Mouse (Mus musculus) WW6 (cell line): ENCODE results near the gene Cadm3.

Experiments used
- DNase-seq: peaks from one replicate; pipeline ENCODE4 v3.0.0-alpha.2; 2013; ENCODE audit warnings: low read depth, low spot score

The Cadm3 gene

DNA sequence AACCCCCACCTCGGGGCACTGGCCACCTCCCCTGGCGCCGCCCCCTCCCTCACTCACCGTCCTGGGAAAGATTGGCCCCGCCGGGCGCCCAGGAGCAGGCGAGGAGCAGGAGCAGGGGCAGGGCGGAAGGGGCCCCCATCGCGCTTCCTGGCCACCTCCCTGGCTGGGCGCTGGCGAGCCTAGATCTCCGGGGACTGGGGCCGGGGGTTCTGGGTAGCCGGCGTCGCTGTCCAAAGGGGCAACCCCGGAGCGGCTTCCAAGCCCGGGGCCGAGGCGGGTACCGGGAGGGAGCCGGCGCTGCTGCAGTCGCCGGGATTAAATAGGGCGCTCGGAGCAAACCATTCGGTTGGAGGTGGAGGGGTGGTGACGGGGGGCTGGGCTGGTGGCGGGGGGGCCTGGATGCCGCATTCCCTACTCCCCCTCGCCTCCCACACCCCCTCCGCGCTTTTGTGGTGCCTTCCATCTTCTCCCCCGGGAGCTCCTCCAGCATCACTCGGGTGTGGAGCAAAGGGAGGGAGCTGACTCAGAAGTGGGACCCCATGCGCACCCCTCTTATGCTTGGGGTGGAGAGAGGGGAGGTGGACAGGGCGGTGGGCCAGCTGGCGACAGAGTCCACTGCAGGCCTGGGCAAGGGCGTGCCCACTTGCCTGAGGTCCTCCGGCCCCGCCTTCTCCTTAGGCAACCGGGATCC lies at the start of gene Cadm3:
TSS of gene Cadm3 (minus strand) at position 340 of the 691 bp plus-strand sequence.
- no peak for DNase-seq

DNA sequence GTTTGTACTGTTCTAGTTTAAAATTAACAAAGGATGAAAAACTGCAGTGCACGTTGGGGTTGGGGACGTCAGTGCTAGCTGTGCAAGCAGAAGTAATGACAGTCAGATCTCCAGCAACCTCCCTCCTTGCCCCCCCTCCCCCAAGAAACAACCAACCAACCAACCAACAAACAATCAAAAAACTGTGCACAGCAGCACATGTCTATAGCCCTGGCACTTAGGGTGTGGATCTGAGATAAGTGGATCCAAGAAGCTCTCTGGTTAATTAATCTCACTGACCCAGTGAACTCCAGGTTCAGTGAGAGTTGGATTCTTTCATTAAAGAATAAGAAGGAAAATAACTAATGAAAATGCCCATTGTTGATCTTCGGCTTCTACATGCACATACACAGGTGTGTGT lies 47.1 kb upstream of the Cadm3 start:
- DNase-seq = no peak

DNA sequence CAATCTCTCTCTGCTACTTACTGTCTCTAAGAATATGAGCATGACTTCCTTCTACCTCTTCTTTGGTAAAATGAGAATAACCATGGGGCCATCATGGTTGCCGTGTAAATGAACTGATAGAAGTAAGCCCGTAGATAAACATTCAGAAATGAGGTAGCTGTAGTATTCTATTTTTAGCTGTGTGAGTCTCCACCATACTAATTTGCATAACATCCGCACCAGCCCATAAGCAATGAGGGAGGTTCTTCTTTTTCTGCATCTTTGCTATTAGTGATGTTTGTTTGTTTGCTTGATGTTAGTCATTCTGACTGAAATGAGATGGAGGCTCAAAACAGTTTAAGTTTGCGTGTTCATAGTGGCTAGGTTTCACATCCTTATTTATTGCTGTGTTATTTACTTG lies 44.4 kb upstream of the Cadm3 start:
- no peak for DNase-seq

DNA sequence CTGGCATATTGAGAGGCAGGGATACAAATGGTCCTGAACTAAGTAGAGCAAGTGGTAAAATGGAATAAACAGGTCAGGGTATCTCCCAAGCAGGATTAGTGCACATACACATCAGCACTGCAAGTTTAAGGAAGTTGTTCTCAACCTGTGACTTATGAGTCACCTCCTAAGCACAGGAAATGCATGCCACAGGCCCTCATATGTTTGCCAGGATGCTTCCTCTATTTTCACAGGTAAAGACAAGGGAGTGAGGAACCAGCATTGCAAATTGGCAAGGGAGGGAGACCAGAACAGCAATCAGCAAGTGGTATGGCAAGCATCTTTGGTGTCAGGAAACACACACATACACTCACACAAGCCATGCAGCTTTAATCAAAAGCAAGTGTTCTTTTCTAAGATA lies 41.6 kb upstream of the Cadm3 start:
- DNase-seq = no peak

DNA sequence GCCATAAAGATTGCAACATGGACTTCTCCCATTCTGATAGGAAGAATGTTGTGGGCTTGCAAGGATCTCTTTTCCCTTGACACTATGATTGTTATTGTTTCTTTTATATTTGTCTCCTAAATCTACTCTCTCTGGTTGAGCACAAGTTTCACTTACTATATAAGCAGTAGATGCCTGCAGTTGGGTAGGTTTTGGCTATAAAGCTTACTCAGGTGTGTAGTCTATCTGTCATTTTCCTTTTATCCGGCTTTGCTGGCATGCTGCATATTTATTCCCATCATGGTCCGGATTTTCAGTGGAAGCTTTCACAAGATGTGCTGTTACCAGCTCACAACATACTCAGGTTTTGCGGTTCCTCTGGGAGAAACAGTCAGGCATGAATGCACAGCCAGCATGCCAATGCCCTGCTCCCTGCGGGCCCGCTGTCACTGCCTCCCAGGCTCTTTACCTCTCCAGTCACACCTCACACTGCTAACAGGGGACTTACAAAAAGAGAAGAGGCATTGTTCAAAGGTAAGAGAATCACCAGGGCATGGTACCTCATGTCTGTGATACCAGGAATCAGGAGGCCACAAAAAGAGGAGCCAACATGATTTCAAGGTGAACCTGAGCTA lies 37.3 kb upstream of the Cadm3 start:
- DNase-seq = no peak

DNA sequence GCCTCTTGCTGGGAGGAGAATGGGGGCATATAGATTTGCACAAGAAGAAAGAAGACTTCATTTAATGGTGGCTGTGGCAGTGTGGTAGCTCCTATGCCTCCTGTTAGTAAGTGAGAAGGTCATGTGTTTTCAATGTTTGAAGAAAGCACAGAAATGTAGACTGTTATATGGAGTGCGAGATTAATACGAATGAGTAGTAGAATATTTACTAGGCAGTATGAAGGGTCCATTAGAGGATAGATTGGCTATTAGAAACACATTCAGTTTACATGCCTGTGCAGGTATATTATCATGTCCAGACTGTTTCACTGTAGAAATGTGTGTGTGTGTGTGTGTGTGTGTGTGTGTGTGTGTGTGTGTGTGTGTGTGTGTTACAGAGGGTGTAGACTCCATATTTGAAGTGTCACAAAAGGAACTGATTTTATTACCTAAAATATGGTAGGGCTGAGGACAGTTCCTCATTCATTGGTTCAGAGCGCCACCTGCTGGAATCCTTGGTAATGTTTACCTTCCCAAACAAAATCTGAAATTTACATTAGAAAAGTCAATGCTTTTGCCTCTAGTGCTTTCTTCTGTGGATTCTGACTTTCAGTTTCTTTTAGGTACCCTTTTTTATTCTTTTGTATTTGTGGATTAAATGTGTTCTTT lies 31.0 kb upstream of the Cadm3 start:
- DNase-seq = no peak

DNA sequence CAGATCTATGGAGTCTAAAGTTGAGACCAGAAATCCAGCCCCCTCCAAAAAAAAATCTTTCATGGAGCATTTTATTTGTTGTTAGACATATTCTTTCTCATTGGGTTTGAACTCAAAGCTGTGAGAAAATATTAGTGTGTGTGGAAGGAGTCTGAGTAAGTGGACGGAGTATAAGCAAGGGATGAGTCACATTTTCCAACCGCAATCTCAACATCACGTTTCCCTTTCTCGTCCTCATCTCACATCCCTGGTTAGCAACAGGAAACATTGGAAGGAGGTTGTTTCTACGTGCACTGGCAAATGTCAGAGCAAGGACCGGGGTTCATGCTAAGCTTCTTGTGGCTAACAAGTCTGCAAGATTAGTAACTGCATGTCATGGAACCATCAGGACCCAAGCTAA lies 24.3 kb upstream of the Cadm3 start:
- no peak for DNase-seq

DNA sequence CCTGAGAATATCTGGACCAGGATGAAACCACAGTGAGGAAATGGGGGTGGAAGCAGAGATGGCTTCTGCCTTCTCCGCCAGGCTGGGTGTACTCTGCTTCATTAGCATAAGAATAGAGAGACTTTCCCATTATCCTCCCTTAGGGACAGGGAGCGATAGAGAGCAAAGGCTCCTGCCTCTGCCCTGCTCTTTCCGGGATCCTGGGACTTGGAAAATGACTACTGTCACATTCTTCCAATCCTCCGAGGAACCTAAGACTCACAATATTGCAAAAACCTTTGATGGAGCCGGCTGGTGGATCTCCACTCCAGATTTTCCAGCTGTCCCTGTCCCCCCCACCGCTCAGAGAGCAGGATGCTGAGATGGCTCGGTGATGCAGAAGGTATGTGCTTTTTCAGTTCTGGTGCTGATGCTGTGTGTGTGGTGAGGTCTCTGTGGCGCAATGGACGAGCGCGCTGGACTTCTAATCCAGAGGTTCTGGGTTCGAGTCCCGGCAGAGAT lies 22.5 kb upstream of the Cadm3 start:
- no peak for DNase-seq

DNA sequence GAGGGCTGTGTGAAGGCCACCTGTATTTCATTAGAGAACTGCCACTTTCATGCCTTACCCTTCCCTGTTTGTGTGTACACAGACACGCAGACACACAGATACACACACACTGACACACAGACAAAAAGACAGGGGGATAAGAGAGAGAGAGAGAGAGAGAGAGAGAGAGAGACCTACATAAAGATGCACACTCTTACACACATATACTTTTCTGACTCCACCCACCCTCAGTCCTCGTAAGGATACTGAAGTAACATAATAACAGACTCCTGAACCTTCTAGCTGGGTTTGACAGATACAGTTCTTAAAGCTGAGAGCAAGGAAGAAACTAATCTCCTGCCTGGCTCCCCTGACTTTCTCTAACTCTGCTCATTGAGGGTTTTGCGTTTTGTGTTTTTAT lies 21.9 kb upstream of the Cadm3 start:
- DNase-seq = no peak

DNA sequence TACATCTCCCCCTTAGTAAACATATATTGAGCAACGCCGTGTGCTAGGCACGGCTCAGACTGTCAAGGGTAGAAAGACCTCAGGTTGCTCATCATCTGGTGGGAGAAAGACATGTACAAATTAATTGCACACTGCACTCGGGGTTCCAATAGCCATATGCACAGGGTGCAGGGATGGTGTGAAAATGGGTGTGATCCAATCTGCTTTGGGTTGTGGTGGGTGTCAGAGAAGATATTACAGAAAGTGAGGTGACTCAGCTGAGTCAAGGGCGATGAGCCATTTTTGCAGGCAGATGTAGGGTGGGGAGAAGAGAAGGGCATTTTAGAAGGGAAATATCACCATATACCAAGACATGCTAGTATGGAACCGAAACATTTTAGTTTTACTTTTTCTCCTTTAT lies 13.9 kb upstream of the Cadm3 start:
- no peak for DNase-seq

DNA sequence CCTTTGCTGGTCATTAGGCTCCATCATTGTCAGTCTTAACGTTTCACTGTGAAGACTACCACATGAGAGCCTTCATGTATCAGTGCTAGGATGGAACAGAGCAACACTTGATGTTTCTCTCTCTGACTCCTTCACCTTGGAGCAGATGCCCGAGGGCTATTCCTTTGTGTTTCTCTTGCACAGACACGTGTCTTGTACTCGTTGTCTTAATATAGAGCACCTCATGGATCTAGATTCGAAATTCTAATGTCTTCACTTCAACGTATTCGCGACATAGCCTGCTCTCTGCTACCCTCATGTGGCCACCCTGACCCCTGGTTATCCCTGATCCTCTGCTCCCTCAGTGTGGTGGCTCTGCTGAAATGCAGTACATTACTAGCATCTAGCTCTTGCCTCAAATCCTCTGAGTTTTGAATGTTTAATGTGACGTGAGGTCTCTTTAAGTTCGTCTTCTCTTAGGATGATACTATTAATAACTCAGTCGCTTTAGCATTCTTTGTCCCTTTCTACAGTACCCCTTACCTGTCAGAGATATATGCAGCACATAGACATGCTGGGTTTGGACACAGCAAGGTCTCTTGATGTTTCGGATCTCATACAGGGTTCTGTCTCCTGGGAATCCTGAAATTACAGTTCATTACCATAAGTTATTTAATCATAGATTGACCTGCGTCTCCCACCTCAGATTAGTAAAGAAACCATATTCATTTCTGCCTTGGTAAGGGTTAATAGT lies 10.1 kb upstream of the Cadm3 start:
- DNase-seq = no peak

DNA sequence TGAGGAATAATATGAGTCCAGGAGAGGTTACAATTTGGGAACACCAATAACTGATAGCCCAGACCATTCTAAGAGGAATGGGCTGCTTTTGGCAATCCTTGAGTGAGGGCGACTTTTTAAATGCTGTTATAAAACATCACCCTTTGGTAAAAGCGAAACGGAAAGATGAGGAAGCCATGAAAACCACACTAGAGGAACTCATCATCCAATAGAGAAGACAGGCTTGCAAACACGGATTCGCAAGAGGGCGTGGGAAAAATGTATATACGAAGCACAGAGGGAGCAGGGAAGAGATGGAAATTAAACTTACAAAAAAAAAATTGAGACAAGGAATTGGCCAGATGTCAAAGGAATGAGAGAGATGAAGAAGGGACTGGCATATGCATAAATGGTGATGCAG lies 6.5 kb upstream of the Cadm3 start:
- DNase-seq = no peak

DNA sequence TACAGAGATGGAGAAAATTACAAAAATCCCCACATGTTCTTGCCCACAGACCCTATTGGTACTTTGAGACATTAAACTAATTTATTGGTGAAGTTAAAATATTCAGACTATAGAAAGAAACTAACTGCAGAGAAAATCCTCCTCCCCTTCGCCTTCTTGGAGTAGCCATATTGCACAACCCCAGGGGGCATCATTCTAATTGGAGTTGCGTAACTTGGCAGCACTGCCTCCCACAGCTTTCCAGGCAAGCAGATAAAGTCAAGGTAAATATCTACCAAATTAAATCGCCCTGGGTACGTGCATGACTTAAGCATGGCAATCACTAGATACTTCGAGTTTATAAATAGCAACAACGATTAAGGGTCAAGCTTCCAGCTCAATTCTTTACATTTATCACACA lies 4.1 kb upstream of the Cadm3 start:
- no peak for DNase-seq

DNA sequence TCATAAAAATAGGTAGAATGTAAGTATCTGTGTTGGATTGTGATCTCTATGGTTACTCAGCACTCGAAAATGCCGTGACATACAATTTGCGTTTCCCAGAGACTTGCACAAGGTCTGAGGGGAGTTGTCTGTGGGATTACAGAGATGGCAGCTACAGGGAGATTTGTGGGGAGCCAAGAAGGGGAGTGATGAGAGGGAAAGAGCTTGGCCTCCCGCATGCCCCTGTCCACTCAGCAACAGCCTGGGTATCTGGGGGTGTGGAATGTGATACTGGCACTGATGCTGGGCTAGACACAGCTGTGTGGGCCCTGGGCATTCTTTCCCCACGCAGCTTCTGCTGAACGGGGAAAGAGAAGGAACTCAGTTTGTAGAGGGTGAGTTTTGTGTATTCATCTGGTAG lies 3.0 kb upstream of the Cadm3 start:
- DNase-seq = no peak

DNA sequence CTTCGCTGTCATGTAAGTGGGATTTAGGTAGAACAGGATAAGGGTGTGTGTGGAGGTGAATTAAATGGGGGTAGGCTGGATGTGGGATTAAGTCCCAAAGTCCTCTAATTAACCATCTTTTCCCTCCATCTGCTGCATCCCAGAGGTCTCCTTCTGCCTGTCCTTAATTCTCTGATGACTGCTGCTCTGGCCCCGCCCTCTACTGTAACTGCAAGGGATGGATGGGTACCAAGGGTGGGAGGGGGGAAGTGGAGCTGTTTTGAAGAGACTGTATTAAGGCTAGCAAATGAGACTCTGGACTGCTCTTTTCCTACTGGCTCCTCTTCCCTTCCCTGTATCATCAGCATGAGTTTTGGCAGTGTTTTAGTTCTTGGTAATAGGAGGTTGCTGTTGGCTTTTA lies 2.1 kb upstream of the Cadm3 start:
- no peak for DNase-seq

DNA sequence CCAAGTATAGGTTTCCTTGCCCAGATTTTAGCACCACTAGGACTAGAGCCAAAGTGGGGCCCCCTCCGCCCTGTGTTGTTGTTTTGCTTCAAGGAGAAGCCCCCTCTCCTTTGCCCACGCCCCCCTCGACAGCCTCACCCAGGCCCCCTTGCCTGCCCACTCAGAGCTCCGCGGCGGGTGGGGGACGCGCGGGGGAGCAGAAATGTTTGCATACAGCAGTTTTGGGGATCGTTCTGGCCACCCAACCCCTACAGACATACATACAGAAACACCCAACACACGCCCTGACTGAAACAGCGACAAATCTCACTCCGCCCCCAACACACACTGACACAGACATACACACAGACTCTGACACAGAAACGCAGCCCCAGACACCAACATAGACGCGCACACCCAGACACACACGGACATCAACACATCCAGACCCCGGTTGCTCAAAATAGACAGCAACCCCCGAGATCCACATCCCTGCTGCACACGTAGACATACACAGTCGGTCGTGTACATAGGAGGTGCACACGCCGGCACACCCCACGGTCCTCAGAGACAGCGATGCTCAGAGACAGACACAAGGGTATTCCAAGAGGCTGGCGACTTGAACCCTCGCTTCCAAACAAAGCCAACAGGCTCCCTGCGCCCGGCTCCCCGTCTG lies 667 bp downstream of the Cadm3 start:
- no peak for DNase-seq

DNA sequence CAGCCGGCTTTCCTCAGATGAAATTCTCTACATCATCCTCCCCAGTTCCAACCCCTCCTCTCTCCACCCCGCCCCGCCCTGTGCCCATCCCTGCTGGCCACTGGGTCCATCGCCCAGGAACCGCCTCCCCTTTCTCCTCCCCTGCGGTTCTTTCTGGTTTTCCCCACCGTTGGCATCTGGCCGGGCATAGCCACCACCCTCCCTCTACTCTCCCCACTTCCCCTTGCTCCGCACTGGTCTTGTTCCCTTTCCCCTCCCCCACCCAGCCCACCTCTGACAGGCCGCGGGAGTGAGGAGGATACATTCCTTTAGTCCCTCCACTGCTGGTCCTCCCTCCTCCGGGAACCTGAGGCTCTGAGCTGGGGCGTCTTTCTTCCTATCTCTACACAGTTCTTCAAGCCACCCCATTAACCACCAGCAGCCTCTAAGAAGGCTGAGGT lies 1.5 kb downstream of the Cadm3 start:
- no peak for DNase-seq

DNA sequence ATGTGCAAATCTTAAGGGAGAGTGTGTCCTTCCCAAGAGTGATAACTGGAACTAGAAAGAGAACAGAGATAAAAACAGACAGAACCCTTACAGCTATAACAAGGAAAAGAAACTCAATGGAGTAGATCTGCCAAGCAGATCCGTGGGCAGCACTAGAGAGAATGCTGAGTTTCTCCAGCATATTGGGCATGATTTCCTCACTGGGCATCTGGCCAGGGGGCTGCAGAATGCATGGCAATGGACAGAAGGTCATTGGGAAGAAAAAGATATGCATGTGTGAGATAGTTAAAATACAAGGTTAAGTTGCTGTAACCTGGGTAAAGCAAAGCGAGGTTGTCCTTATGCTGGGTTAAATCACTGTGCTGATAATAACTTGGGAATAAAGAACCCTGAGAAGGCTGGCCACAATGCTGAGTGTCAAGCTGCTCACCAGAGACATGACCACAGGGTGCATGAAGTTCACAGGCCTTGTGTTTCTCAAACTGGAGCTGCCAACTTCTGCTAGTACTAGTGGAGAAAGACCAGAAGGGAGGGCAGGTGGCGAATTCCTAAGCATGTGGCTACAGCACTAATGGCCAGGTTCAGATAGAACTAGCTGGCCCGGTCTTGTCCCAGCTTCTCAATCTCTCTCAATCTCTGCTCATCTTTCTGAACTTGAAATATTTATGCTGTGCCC lies 3.2 kb downstream of the Cadm3 start:
- no peak for DNase-seq

DNA sequence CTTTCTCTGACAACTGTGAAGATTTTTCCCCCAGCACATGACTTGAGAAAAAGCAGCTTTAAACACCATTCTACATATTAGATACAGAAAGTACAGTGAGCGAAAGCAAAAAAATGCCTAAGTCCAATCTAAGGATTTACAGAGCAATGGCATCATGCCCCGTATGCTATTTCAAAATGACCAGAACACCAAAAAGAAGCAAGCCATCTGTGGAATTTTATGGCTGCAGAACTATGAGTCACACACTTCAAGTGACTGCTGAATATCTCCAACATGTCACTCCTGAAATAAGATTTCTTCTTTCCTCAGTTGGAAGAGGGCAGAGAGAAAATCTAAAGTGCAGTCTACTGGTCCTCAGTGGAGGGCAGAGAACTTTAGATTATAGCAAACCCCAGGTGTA lies 4.1 kb downstream of the Cadm3 start:
- no peak for DNase-seq

DNA sequence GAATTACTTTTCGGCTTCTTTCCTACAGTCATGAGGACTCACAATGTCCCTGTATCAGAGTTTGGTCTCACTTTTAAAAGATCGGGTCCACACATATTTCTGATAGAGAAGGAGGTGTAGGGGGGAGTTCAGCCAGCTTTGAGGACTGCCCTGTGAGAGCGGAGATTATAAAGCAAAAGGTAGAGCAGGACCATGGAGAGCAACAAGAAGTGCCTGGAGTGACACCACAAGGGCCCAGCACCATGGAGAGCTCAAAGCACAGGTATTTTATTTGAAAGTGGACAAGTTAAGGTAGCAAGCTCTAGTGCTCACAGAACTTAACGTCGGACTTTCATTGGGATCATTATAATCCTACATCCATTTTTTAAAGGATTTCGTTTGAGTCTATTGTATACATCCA lies 5.8 kb downstream of the Cadm3 start:
- no peak for DNase-seq

DNA sequence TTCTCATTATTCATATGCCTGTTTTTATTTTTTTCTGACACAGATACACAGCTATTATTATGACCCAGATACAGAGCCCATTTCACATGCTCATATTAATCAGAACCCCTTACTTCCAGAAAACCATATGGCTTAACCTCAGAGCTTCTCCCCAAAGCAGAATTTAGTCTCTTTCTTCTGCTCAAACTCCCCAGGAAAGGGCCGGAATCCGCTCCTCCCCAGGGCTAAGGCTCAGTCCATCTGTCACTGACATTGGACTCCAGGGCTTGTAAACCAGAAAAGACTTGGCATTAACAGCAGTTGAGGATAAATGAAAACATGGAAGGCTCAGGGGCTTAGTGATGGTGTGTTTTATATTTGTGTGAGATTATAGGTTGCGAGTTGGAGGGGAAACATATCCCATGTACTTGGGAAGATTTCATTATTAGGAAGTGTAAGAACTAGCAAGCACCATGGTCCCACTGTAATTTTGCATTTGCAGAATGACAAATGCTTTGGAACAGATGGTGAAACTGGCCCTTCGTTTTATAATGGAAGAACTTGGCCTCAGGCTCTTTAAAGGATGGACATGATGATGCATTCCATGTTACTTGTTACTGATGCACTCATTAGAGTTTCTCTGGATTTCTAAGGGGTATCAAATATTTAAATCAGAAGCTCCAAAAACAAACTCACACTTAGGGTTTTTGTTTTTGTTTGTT lies 7.8 kb downstream of the Cadm3 start:
- DNase-seq = no peak
